In the genomic region with DNA sequence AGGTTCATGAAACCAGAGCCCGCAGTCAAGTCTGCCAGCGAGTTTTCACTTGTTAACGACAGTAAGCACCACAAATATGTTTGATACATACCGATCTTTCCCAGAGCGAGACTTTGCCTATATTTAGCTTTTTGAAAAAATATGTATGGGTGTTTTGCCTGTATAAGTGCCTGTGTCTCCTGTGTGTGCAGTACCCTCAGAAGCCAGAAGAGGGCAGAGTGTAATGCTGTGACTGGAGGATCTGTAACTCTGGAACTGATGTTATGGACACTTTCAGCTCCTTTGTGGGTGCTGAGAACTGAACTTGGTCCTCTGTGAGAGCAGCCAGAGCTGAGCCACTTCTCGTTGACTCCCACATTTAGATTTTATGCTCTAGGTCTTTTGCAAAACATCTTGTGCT, we compare ENCODE assay signal across 26 mouse cellular contexts. TPM values are rescaled to one million over a fixed set of nuclear protein-coding genes. Genes with fewer than 3 reads are reported as not detected.
DNase-seq lines count a peak whose midpoint lies in the region; ATAC-seq and TF ChIP-seq lines count a peak whose summit lies in the region.
"Had no signal": no experiment of that assay in that cellular context is flagged by ENCODE, and none has a peak within 500 bp of the region (broad histone marks: within the 10 kb centered on the region; RNA-seq: fewer than 3 reads in every experiment).

No protein-coding gene starts in this region.

- no peak overlapping the region for H3K4me3 ChIP-seq in forebrain, postnatal 0 days (ENCODE audit: low read depth, low read length)
- no peak overlapping the region for H3K4me3 ChIP-seq in forebrain, embryonic 14.5 days (ENCODE audit: low read depth, low read length)
- H3K4me3 ChIP-seq in layer of hippocampus, adult 2 months, result no peak overlapping the region
- no peak overlapping the region for H3K4me3 ChIP-seq in testis, adult 2 months (ENCODE audit: control insufficient read depth, low read depth, low read length)
- no peak overlapping the region for H3K4me3 ChIP-seq in kidney, embryonic 15.5 days (replicated peaks)
- H3K4me3 ChIP-seq: embryonic facial prominence, embryonic 10.5 days; heart, embryonic 10.5 days; lung, embryonic 15.5 days; midbrain, embryonic 13.5 days; myocyte; neural tube, embryonic 15.5 days had no signal

- no peaks in the 10 kb centered on the region for H3K9me3 ChIP-seq in forebrain, postnatal 0 days (ENCODE audit: low read length)
- no peaks in the 10 kb centered on the region; the same call in 1 of the 2 replicates for H3K9me3 ChIP-seq in forebrain, embryonic 14.5 days (replicated peaks; ENCODE audit: control insufficient read depth, low read length)
- H3K9me3 ChIP-seq in kidney, embryonic 15.5 days (replicated peaks), result no peaks in the 10 kb centered on the region
- H3K9me3 ChIP-seq: heart, embryonic 10.5 days; midbrain, embryonic 13.5 days; neural tube, embryonic 15.5 days had no signal

- DNase-seq in forebrain, postnatal 0 days, result no peak
- DNase-seq in forebrain, embryonic 14.5 days (ENCODE audit: low spot score), result no peak
- no peak for DNase-seq in layer of hippocampus, adult 2 months (ENCODE audit: low spot score in 2 of 2)
- no peak for DNase-seq in layer of hippocampus, postnatal 25 days (ENCODE audit: extremely low spot score in 1 of 2, low spot score in 1 of 2)
- DNase-seq in testis, postnatal 14 days (ENCODE audit: low spot score), result no peak
- DNase-seq in adrenal gland, postnatal 36 days, result no peak
- DNase-seq: adrenal gland, postnatal 14 days; cerebellum, adult 18-20 months; gastrocnemius, postnatal 25 days; heart, postnatal 10 days; left cerebral cortex, postnatal 4 days; thymus, adult 2 months had no signal

- no peak for TF ChIP-seq POLR2A in testis, adult 2 months (IDR thresholded peaks at IDR 0.05; ENCODE audit: control insufficient read depth, low read depth, low read length)

- no peaks in the 10 kb centered on the region for H3K27me3 ChIP-seq in forebrain, postnatal 0 days (ENCODE audit: insufficient read depth, low read length)
- H3K27me3 ChIP-seq in forebrain, embryonic 14.5 days (replicated peaks; ENCODE audit: control insufficient read depth, insufficient read depth, low read length), result no peaks in the 10 kb centered on the region
- H3K27me3 ChIP-seq in testis, adult 2 months (ENCODE audit: control insufficient read depth, insufficient read depth, low read length), result no peaks in the 10 kb centered on the region
- no peaks in the 10 kb centered on the region for H3K27me3 ChIP-seq in kidney, embryonic 15.5 days
- H3K27me3 ChIP-seq: lung, embryonic 15.5 days; midbrain, embryonic 13.5 days; neural tube, embryonic 15.5 days had no signal

- H3K4me1 ChIP-seq in forebrain, postnatal 0 days (ENCODE audit: insufficient read depth), result no peaks in the 10 kb centered on the region
- no peaks in the 10 kb centered on the region for H3K4me1 ChIP-seq in forebrain, embryonic 14.5 days (ENCODE audit: control insufficient read depth, insufficient read depth, low read length)
- peaks cover 4% of the 10 kb centered on the region for H3K4me1 ChIP-seq in testis, adult 2 months (ENCODE audit: control insufficient read depth, insufficient read depth, low read length)
- H3K4me1 ChIP-seq in kidney, embryonic 15.5 days, result no peaks in the 10 kb centered on the region
- H3K4me1 ChIP-seq: midbrain, embryonic 13.5 days; neural tube, embryonic 15.5 days had no signal

- H3K9ac ChIP-seq in forebrain, postnatal 0 days, result no peak overlapping the region
- no peak overlapping the region for H3K9ac ChIP-seq in forebrain, embryonic 14.5 days (ENCODE audit: low read length)
- no peak overlapping the region for H3K9ac ChIP-seq in kidney, embryonic 15.5 days
- H3K9ac ChIP-seq: lung, embryonic 15.5 days; midbrain, embryonic 13.5 days; neural tube, embryonic 15.5 days had no signal

- 92% methylated on average over 6 of the region's 6 CpGs for WGBS in forebrain, postnatal 0 days
- WGBS in forebrain, embryonic 14.5 days, result 95% methylated on average over 6 of the region's 6 CpGs
- 95% methylated on average over 6 of the region's 6 CpGs for WGBS in kidney, embryonic 15.5 days

- H3K27ac ChIP-seq in forebrain, postnatal 0 days (ENCODE audit: low read depth, low read length), result no peak overlapping the region
- no peak overlapping the region for H3K27ac ChIP-seq in forebrain, embryonic 14.5 days (ENCODE audit: low read depth, low read length)
- no peak overlapping the region for H3K27ac ChIP-seq in layer of hippocampus, adult 2 months
- no peak overlapping the region for H3K27ac ChIP-seq in testis, adult 2 months (ENCODE audit: control insufficient read depth, insufficient read depth, low read depth, low read length)
- H3K27ac ChIP-seq in kidney, embryonic 15.5 days, result no peak overlapping the region
- H3K27ac ChIP-seq: embryonic facial prominence, embryonic 10.5 days; heart, embryonic 10.5 days; lung, embryonic 15.5 days; midbrain, embryonic 13.5 days; neural tube, embryonic 15.5 days had no signal

- H3K36me3 ChIP-seq in forebrain, postnatal 0 days (ENCODE audit: insufficient read depth), result no peaks in the 10 kb centered on the region
- no peaks in the 10 kb centered on the region for H3K36me3 ChIP-seq in forebrain, embryonic 14.5 days (ENCODE audit: control insufficient read depth, insufficient read depth, low read length)
- H3K36me3 ChIP-seq in testis, adult 2 months (ENCODE audit: control insufficient read depth, insufficient read depth, low read length), result no peaks in the 10 kb centered on the region
- H3K36me3 ChIP-seq in kidney, embryonic 15.5 days, result no peaks in the 10 kb centered on the region
- H3K36me3 ChIP-seq: embryonic facial prominence, embryonic 10.5 days; heart, embryonic 10.5 days; lung, embryonic 15.5 days; midbrain, embryonic 13.5 days; neural tube, embryonic 15.5 days had no signal

- no peak for ATAC-seq in forebrain, postnatal 0 days
- no peak for ATAC-seq in forebrain, embryonic 14.5 days
- ATAC-seq in kidney, embryonic 15.5 days (replicated peaks; ENCODE audit: low FRiP score), result no peak
- ATAC-seq: activated CD4-positive, CD25-positive, alpha-beta regulatory T cell, adult 4 months; midbrain, embryonic 13.5 days had no signal

- TF ChIP-seq CTCF in forebrain, postnatal 0 days (IDR thresholded peaks at IDR 0.05; ENCODE audit: low read depth), result peak; percentile 27
- TF ChIP-seq CTCF in layer of hippocampus, adult 2 months (conservative IDR thresholded peaks at IDR 0.05), result peak; percentile 47
- peak; percentile 23; the same call in 1 of the 2 replicates for TF ChIP-seq CTCF in testis, adult 2 months (IDR thresholded peaks at IDR 0.05; ENCODE audit: control insufficient read depth, insufficient read depth, insufficient replicate concordance, low read depth, low read length)

- H3K4me2 ChIP-seq in forebrain, postnatal 0 days (ENCODE audit: low read depth), result no peak overlapping the region
- no peak overlapping the region for H3K4me2 ChIP-seq in forebrain, embryonic 14.5 days (ENCODE audit: low read length)
- H3K4me2 ChIP-seq in kidney, embryonic 15.5 days, result no peak overlapping the region
- H3K4me2 ChIP-seq: lung, embryonic 15.5 days; midbrain, embryonic 13.5 days; neural tube, embryonic 15.5 days had no signal

RNA-seq across cellular contexts. Expression of a gene that starts 10.0 kb away (rescaled TPM):
- 0.19 and 0.31 TPM in 2 replicates for total RNA-seq in forebrain, postnatal 0 days (2014; rRNA removed)
- polyA plus RNA-seq in forebrain, postnatal 0 days (2015; fragmentation: Nextera tagmentation; extraction: Ambion mirVana), result 0.34 and 0.46 TPM in 2 replicates
- 0.31 and 0.55 TPM in 2 replicates for polyA plus RNA-seq in forebrain, embryonic 14.5 days (2014; fragmentation: Nextera tagmentation; extraction: Ambion mirVana)
- total RNA-seq in layer of hippocampus, adult 2 months (2021), result under 1 TPM in 1 of 2 experiments, not detected in 1; 0.47 TPM
- not detected for total RNA-seq in layer of hippocampus, postnatal 25 days (2021)
- polyA plus RNA-seq in testis, adult 2 months (2012; rRNA removed), result 4,178 and 4,188 TPM in 2 replicates
- total RNA-seq in adrenal gland, postnatal 36 days (2021), result not detected
- 0.63 and 0.71 TPM in 2 replicates for polyA plus RNA-seq in kidney, embryonic 15.5 days (2015; fragmentation: Nextera tagmentation; extraction: Ambion mirVana)
- total RNA-seq: adrenal gland, postnatal 14 days; gastrocnemius, postnatal 25 days; layer of hippocampus, adult 18-20 months; left cerebral cortex, postnatal 4 days; liver, adult 2 months; megakaryocyte progenitor cell, adult 5-6 weeks had no signal
- polyA plus RNA-seq: activated CD4-positive, CD25-positive, alpha-beta regulatory T cell, adult 4 months had no signal

RNA-seq across cellular contexts. Expression of a gene that starts 46.1 kb away (rescaled TPM):
- total RNA-seq in forebrain, postnatal 0 days (2014; rRNA removed), result not detected in 2 replicates
- polyA plus RNA-seq in forebrain, postnatal 0 days (2015; fragmentation: Nextera tagmentation; extraction: Ambion mirVana), result not detected in 2 replicates
- not detected in 2 replicates for polyA plus RNA-seq in forebrain, embryonic 14.5 days (2014; fragmentation: Nextera tagmentation; extraction: Ambion mirVana)
- total RNA-seq in layer of hippocampus, adult 2 months (2021), result under 1 TPM in 1 of 2 experiments, not detected in 1; 0.27 TPM
- not detected for total RNA-seq in layer of hippocampus, postnatal 25 days (2021)
- polyA plus RNA-seq in testis, adult 2 months (2012; rRNA removed), result 232 and 235 TPM in 2 replicates
- total RNA-seq in adrenal gland, postnatal 36 days (2021), result not detected
- 0.16 and 0.17 TPM in 2 replicates for polyA plus RNA-seq in kidney, embryonic 15.5 days (2015; fragmentation: Nextera tagmentation; extraction: Ambion mirVana)
- total RNA-seq: adrenal gland, postnatal 14 days; common myeloid progenitor, adult 5-6 weeks; gastrocnemius, postnatal 25 days; heart, postnatal 10 days; layer of hippocampus, adult 18-20 months; left cerebral cortex, postnatal 4 days; liver, adult 2 months; megakaryocyte progenitor cell, adult 5-6 weeks had no signal
- polyA plus RNA-seq: activated CD4-positive, CD25-positive, alpha-beta regulatory T cell, adult 4 months; embryonic facial prominence, embryonic 10.5 days; forebrain, embryonic 11.5 days; liver, adult 2 months; midbrain, embryonic 13.5 days; neural tube, embryonic 15.5 days; thymus, adult 2 months had no signal
